Mouse (Mus musculus): ENCODE results near the gene Plcg1. TPM values are rescaled to one million over a fixed set of nuclear protein-coding genes. Genes with fewer than 3 reads are reported as not detected.

The Plcg1 gene
- total RNA-seq, 1 experiment from 2014 or later: 35.5 TPM

GRCm38 (mm10) chr2:160810802-160811201 lies 79.7 kb downstream of the Plcg1 start:
- no peak for ATAC-seq (replicated peaks; ENCODE audit: low read depth, poor library complexity, severe bottlenecking)

Other genes starting within 250 kb of the Plcg1 start
- 160 and 201 TPM in 2 replicates for gene Top1, start 85.4 kb upstream of the Plcg1 start, total RNA-seq (2017)
- 4.1 and 4.5 TPM in 2 replicates for gene Zhx3, start 141.7 kb downstream of the Plcg1 start, total RNA-seq (2017)
- gene Lpin3, start 149.4 kb downstream of the Plcg1 start, total RNA-seq (2017): not detected in 2 replicates
- gene Emilin3, start 181.0 kb downstream of the Plcg1 start, total RNA-seq (2017): not detected in 2 replicates